Mouse (Mus musculus) bone marrow macrophage, adult 2 months (primary cell): ENCODE measurements around the gene Strap.

Experiments used
- CTCF ChIP-seq: IDR thresholded peaks from 2 replicates; pipeline ENCODE4 v1.5.1; 2012; ENCODE audit warnings: low read depth, mild to moderate bottlenecking, low read length, moderate library complexity
- POLR2A ChIP-seq: IDR thresholded peaks from 2 replicates; pipeline ENCODE4 v1.6.1; 2012; ENCODE audit warnings: mild to moderate bottlenecking, low read depth, low read length, borderline replicate concordance

DNA sequence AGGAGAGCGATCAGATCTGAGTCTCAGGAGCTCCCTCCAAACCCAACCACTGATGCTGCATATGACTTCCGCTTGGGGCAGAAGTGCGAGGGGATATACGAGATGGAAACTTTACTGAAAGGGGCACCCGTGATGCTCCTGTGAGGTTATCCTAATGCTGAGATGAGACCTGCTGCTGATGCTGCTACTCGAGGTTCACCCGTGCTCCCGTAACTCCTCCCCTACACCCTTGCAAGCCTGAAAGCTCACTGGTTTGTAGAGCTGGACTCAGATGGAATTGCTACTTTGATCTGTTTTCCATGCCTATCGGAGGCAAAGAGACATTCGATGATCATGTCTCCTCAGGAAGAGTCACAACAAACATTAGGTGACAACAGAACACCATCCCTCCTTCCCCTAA lies 28.7 kb upstream of the Strap start:
- no peak for TF ChIP-seq POLR2A
- no peak for TF ChIP-seq CTCF
